Mouse (Mus musculus) liver, embryonic 15.5 days (tissue): ENCODE measurements at regions not wholly inside any gene's neighbourhood (a gene's known extent, or its start where the extent isn't known, plus 50 kb on each side); places are given as distances from the start of the nearest gene placed in this dataset.
"Not testable (repeated sequence)": the region's sequence is repeated elsewhere in the genome, so short reads cannot be mapped to it uniquely, and the experiment has no call there.

Experiments used
- ATAC-seq: fragments of 200-750 bp; cut with Nextera tagmentation; 2 replicates; pipeline ENCODE4 v1.8.0; 2017; ENCODE audit warnings: moderate number of reproducible peaks, mild to moderate bottlenecking, moderate library complexity; ENCODE audit not compliant: insufficient read depth
- H3K27ac ChIP-seq: fragments of 300-500 bp; sonication (generic); replicated peaks from 2 replicates; pipeline ENCODE4 v1.5.1; 2015; ENCODE audit warnings: mild to moderate bottlenecking, inconsistent platforms
- H3K27me3 ChIP-seq: fragments of 300-500 bp; sonication (generic); 2 replicates; pipeline ENCODE4 v1.6.1; 2015; ENCODE audit warnings: mild to moderate bottlenecking, inconsistent platforms
- H3K36me3 ChIP-seq: fragments of 300-500 bp; sonication (generic); replicated peaks from 2 replicates; pipeline ENCODE4 v1.6.1; 2015; ENCODE audit warnings: moderate library complexity, mild to moderate bottlenecking, inconsistent platforms
- H3K4me1 ChIP-seq: fragments of 300-500 bp; sonication (generic); replicated peaks from 2 replicates; pipeline ENCODE4 v1.6.1; 2015; ENCODE audit warnings: inconsistent platforms
- H3K4me2 ChIP-seq: fragments of 300-500 bp; sonication (generic); 2 replicates; pipeline ENCODE4 v1.6.1; 2015; ENCODE audit warnings: moderate library complexity, mild to moderate bottlenecking, inconsistent platforms
- H3K4me3 ChIP-seq: fragments of 300-500 bp; sonication (generic); replicated peaks from 2 replicates; pipeline ENCODE4 v1.5.1; 2015; ENCODE audit warnings: mild to moderate bottlenecking, inconsistent platforms
- H3K9ac ChIP-seq: fragments of 300-500 bp; sonication (generic); 2 replicates; pipeline ENCODE4 v1.6.1; 2015; ENCODE audit warnings: moderate library complexity, mild to moderate bottlenecking, inconsistent platforms
- H3K9me3 ChIP-seq: fragments of 300-500 bp; sonication (generic); replicated peaks from 2 replicates; pipeline ENCODE4 v1.6.1; 2016; ENCODE audit warnings: inconsistent platforms
- WGBS: fragments of 180-500 bp; shearing (Covaris S2); methylation state at CpG from one replicate; pipeline ENCODE4 v1.1.7; 2015; ENCODE audit warnings: mixed read lengths; ENCODE audit not compliant: insufficient replicate concordance; 5-methylcytosine and 5-hydroxymethylcytosine counted together

DNA sequence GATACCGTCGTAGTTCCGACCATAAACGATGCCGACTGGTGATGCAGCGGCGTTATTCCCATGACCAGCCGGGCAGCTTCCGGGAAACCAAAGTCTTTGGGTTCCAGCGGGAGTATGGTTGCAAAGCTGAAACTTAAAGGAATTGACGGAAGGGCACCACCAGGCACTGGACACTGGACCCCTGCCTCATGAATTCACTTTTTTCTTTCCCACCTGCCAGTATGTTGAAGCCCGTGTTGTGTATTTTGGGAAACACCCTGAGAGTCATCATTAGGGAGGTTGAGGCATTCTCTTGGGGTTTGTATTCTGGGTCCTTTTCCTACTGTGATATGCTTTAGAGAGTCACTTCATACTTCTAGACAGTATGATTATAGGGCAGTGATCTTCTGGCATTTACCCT, 197.9 kb downstream of the Samd9l start:
- WGBS, result 39% methylated on average over 12 of the region's 12 CpGs
- H3K4me3 ChIP-seq, H3K27ac ChIP-seq, H3K9me3 ChIP-seq, H3K4me1 ChIP-seq, H3K9ac ChIP-seq, H3K36me3 ChIP-seq, H3K4me2 ChIP-seq, ATAC-seq, H3K27me3 ChIP-seq: not testable (repeated sequence)

DNA sequence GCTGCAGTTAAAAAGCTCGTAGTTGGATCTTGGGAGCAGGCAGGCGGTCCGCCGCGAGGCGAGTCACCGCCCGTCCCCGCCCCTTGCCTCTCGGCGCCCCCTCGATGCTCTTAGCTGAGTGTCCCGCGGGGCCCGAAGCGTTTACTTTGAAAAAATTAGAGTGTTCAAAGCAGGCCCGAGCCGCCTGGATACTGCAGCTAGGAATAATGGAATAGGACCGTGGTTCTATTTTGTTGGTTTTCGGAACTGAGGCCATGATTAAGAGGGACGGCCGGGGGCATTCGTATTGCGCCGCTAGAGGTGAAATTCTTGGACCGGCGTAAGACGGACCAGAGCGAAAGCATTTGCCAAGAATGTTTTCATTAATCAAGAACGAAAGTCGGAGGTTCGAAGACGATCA, 198.3 kb downstream of the Samd9l start:
- H3K9me3 ChIP-seq, result no peaks in the 10 kb centered on the region
- H3K4me1 ChIP-seq, result no peaks in the 10 kb centered on the region
- 50% methylated on average over 29 of the region's 33 CpGs for WGBS
- no peak overlapping the region for H3K27ac ChIP-seq
- H3K9ac ChIP-seq, result no peak overlapping the region
- no peaks in the 10 kb centered on the region for H3K36me3 ChIP-seq
- H3K4me3 ChIP-seq, result no peak overlapping the region
- no peaks in the 10 kb centered on the region for H3K27me3 ChIP-seq
- no peak for ATAC-seq
- no peak overlapping the region for H3K4me2 ChIP-seq

DNA sequence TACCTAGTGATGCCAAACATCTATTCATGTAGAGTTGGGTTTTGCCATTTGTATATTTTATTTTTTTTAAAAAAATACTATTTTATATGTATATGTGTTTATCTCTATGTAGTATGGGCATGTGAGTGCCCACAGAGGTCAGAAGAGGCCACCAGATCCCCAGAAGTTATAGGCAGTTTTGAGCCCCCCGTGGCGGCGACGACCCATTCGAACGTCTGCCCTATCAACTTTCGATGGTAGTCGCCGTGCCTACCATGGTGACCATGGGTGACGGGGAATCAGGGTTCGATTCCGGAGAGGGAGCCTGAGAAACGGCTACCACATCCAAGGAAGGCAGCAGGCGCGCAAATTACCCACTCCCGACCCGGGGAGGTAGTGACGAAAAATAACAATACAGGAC, 198.8 kb downstream of the Samd9l start:
- H3K27ac ChIP-seq, H3K9ac ChIP-seq, H3K4me1 ChIP-seq, H3K4me2 ChIP-seq, ATAC-seq, H3K4me3 ChIP-seq, H3K27me3 ChIP-seq, H3K9me3 ChIP-seq, H3K36me3 ChIP-seq: not testable (repeated sequence)
- WGBS, result 75% methylated on average over 18 of the region's 18 CpGs

DNA sequence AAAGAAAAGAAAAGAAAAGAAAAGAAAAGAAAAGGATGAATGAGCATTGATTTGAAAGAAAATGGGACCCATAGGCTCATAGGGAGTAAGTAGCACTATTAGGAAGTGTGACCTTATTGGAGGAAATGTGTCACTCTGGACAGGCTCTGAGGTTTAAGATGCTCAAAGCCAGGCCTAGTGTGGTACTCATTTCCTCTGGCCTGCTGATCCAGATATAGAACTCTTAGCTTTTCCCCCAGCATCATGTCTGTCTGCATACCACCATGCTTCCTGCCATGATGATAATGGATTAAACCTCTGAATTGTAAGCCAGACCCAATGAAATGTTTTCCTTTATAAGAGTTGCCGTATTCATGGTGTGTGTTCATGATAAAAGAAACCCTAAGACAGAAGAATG, 206.9 kb downstream of the Samd9l start:
- not testable (repeated sequence) for H3K27me3 ChIP-seq, ATAC-seq, H3K4me1 ChIP-seq, H3K27ac ChIP-seq, H3K4me3 ChIP-seq, H3K9ac ChIP-seq, H3K4me2 ChIP-seq, H3K36me3 ChIP-seq, H3K9me3 ChIP-seq
- 36% methylated on average over 1 of the region's 1 CpGs for WGBS

DNA sequence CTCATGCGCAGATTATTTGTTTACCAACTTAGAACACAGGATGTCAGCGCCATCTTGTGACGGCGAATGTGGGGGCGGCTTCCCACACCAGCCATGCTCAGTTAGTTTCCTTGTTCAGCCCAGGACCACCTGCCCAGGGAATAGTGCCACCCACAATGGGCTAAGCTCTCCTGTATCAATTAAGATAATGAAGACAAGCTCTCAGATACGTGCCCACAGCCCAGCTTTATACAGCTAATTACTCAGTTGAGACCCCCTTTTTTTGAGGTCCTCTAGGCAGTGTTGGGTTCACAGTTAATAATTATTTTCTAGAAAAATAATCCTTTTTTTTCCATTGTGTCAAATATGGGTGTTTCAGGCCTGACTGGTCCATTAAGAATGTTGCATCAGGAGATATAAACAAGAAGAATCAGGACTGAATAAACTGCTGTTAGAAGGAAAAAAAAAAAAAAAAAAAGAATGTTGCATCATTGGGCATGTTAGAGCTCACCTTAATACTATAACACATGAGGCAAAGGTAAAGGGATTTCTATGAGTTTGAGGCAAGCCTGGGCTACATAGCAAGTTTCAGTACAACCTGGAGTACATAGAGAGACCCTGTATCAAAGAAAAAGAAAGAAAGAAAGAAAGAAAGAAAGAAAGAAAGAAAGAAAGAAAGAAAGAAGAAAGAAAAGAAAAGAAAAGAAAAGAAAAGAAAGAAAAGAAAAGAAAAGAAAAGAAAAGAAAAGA, 207.5 kb downstream of the Samd9l start:
- not testable (repeated sequence) for H3K4me3 ChIP-seq, ATAC-seq, H3K4me1 ChIP-seq, H3K36me3 ChIP-seq, H3K4me2 ChIP-seq, H3K27ac ChIP-seq, H3K27me3 ChIP-seq, H3K9ac ChIP-seq, H3K9me3 ChIP-seq
- WGBS, result 69% methylated on average over 5 of the region's 6 CpGs

DNA sequence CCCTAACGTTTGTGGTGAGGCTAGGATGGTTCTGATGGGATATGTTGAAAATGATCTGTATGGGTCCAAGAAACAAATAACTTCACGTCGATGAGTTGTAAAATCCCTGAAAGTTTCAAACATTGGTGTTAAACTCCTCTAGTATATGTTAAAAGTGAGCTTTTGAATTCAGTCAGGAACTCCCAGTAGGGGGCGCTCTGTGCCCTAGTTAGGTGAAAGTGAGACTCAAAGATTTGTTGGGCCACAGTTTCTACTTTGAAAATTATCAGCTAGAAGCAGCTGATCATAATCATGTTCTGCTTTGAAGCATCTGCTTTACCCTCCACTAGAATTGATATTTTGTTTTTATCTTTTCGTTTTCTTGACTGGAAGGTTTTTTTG, 215.6 kb downstream of the Samd9l start:
- H3K4me3 ChIP-seq, result no peak overlapping the region
- H3K9me3 ChIP-seq, result peaks cover 13% of the 10 kb centered on the region; the same call in 1 of the 2 replicates
- no peaks in the 10 kb centered on the region for H3K4me1 ChIP-seq
- H3K9ac ChIP-seq, result no peak overlapping the region
- H3K4me2 ChIP-seq, result no peak overlapping the region
- H3K36me3 ChIP-seq, result no peaks in the 10 kb centered on the region
- H3K27ac ChIP-seq, result no peak overlapping the region
- ATAC-seq, result no peak
- no peaks in the 10 kb centered on the region for H3K27me3 ChIP-seq
- 29% methylated on average over 5 of the region's 5 CpGs for WGBS

DNA sequence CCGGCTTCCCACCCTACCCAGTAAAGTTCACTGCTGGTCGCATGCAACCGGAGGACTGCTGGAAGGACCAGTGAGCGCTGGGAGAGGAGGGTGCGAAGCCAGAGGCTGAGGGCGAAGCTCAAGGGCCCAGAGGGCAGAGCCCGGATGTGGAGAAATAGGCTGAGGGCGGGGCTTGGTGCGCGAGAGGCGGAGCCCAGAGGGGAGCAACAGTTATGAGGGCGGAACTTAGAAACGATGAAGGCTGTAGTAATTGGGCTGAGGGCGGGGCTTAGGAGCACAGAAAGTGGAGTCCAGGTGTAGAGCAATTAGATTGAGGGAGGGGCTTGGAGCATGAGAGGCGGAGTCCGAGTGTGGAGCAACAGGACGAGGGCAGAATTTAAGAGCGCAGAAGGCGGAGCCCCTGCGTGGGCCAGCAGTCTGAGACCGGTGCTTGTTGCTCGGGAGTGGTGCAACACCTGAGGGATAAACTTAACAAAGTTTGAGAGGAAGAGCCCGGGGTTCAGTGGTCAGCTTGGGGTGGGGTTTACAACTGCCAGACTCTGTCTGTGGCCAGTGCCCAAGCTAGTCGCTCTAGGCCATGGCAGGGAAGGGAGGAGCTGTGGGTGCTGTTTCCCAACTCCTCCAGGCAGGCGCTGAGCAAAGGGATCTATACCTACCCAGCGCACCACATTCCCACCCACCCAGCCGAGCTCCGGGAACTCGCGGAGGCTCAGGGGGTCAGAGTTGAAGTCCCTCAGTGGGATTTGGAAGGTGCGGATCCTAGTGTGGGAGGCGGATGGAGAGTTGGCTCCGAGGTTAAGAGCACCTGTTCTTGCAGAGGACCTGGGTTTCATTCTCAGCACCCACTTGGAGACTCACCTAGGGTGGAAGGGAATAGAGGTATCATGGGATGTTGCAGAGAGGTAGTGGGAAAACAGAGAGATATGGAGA, 216.2 kb downstream of the Samd9l start:
- Histone ChIP-seq H3K9ac (no peak overlapping the region), H3K27ac (no peak overlapping the region), H3K4me2 (peak overlapping the region; percentile 4; the same call in 1 of the 2 replicates), H3K4me3 (no peak overlapping the region), H3K27me3 (no peaks in the 10 kb centered on the region), H3K9me3 (peaks cover 13% of the 10 kb centered on the region; the same call in 1 of the 2 replicates), H3K4me1 (no peaks in the 10 kb centered on the region), H3K36me3 (no peaks in the 10 kb centered on the region)
- ATAC-seq, result peak; percentile 82
- WGBS, result 33% methylated on average over 33 of the region's 33 CpGs

DNA sequence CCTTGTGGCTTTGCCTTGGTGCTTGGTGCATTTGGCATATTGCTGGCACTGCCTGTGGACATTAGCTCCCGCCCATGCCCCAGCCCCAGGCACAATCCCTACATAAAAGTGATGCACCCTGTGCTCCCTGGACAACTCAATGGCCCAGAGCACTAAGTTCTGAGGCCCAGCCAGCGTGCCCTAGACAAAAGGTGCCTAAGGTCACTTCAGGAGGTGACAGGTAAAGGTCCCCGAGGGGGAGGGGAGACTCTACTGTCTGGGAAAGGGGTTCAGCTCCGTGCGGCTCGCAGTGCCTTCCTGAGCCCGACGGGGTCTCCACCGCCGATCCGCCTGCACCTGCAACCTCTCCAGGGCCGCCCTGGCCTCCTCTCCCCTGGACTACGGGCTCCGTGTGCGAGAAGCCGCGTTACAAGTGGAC, 216.9 kb downstream of the Samd9l start:
- not testable (repeated sequence) for H3K27me3 ChIP-seq, H3K9ac ChIP-seq, H3K4me1 ChIP-seq, H3K36me3 ChIP-seq, H3K27ac ChIP-seq, H3K4me3 ChIP-seq
- Histone ChIP-seq H3K4me2 (peak overlapping the region; percentile 4; the same call in 1 of the 2 replicates), H3K9me3 (peaks cover 13% of the 10 kb centered on the region; the same call in 1 of the 2 replicates)
- WGBS, result 28% methylated on average over 17 of the region's 17 CpGs
- ATAC-seq, result peak; percentile 30

DNA sequence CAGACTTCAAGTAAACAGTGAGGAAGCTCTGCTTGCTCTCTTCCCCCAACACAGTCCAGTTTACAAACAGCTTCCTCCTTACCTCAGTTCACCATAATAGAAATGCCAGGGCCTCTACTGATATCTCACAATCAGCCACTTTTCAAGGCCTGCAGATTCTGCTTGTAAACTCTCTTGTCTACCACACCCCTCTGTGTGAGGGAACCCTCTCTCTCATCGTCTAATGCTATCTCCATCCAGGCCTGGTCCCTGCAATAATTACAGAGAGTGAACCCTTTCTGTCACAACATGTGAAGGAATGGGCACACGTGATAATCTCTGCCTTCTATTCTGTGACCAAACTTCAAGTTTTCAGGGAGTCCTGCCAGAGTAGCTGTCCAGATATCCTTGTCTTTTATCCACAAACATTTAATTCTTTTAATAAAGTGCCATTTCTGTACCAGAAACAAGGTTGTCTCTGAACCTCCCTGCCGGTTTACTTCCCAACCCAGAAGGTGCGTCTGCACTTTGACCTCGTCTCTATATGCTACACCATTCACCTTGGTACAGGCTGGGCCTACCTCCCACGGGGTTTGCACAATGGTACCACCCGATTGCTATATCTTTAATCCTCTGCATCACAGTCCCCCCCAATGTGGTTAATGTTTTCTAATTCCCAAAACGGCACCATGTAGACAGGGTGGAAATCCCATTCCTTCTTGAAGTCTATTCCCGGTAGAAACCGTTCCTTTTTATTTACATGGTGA, 219.6 kb downstream of the Samd9l start:
- H3K9me3 ChIP-seq, result peaks cover 13% of the 10 kb centered on the region; the same call in 1 of the 2 replicates
- not testable (repeated sequence) for H3K36me3 ChIP-seq, H3K4me3 ChIP-seq, H3K27me3 ChIP-seq, H3K4me2 ChIP-seq, H3K27ac ChIP-seq, H3K4me1 ChIP-seq, ATAC-seq, H3K9ac ChIP-seq
- 60% methylated on average over 8 of the region's 10 CpGs for WGBS

DNA sequence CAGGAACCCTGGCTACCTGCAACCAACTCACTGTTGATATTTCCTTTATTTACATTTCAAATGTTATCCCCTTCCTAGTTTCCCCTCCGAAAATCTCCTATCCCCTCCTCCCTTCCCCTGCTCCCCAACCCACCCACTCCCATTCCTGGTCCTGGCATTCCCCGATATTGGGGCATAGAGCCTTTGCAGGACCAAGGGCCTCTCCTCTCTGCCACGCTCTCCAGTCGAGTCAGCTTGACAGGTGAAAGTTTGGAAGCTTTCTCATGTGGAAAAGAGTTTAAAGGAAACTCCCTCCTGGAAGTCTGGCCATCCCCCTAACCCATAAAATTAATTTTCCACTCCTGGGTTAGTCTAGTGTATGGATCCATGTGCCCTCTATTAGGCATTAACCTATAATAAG, 229.9 kb downstream of the Samd9l start:
- 28% methylated on average over 4 of the region's 4 CpGs for WGBS
- H3K27me3 ChIP-seq, H3K4me2 ChIP-seq, H3K9ac ChIP-seq, H3K27ac ChIP-seq, H3K4me1 ChIP-seq, ATAC-seq, H3K4me3 ChIP-seq, H3K36me3 ChIP-seq, H3K9me3 ChIP-seq: not testable (repeated sequence)

DNA sequence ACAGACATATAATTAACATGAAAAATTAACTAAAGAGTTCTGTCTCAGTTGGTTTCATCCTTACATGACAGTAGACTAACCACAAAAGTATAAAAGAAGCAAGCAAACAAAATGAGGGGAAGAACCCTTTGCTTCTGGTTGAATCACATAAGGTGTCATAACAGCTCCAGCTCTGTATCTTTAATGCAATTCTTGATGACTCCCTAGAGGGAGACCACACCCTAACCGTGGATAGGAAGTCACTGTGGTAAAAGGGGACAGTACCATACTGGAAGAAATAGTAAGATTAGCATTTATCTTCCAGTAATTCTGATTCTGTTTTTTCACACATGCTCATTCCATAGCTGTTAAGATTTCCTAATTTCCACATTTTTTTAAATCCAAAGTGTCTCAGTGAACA, 233.2 kb downstream of the Samd9l start:
- not testable (repeated sequence) for H3K4me2 ChIP-seq, H3K4me3 ChIP-seq, H3K9ac ChIP-seq, H3K9me3 ChIP-seq, H3K27ac ChIP-seq, H3K36me3 ChIP-seq, H3K4me1 ChIP-seq, H3K27me3 ChIP-seq
- WGBS, result 7% methylated on average over 1 of the region's 1 CpGs
- peak; percentile 68 for ATAC-seq
